Mouse (Mus musculus) kidney, adult 2 months (tissue): ENCODE results near the gene Cyb5rl. TPM values are rescaled to one million over a fixed set of nuclear protein-coding genes. Genes with fewer than 3 reads are reported as not detected.

ENCODE experiments used
- DNase-seq: peaks from one replicate; pipeline ENCODE4 v3.0.0; 2021
- H3K27ac ChIP-seq: fragments of 200-500 bp; 2 replicates; pipeline ENCODE4 v1.5.1; 2012; ENCODE audit warnings: low read depth, low read length, control low read depth, inconsistent platforms; ENCODE audit not compliant: insufficient read depth
- H3K27me3 ChIP-seq: fragments of 200-500 bp; replicated peaks from 2 replicates; pipeline ENCODE4 v1.6.1; 2012; ENCODE audit warnings: mild to moderate bottlenecking, moderate library complexity, low read length, inconsistent platforms; ENCODE audit not compliant: control insufficient read depth, insufficient read depth
- H3K36me3 ChIP-seq: fragments of 200-500 bp; 2 replicates; pipeline ENCODE4 v1.6.1; 2012; ENCODE audit warnings: mild to moderate bottlenecking, moderate library complexity, low read length, inconsistent platforms; ENCODE audit not compliant: control insufficient read depth, insufficient read depth
- H3K4me1 ChIP-seq: fragments of 200-500 bp; 2 replicates; pipeline ENCODE4 v1.6.1; 2011; ENCODE audit warnings: low read length; ENCODE audit not compliant: control insufficient read depth, insufficient read depth
- H3K4me3 ChIP-seq: fragments of 200-500 bp; 2 replicates; pipeline ENCODE4 v1.5.1; 2011; ENCODE audit warnings: mild to moderate bottlenecking, low read depth, low read length, control low read depth; ENCODE audit not compliant: insufficient read depth
- CTCF ChIP-seq: fragments of 200-500 bp; conservative IDR thresholded peaks from 2 replicates; pipeline ENCODE4 v1.5.1; 2011; ENCODE audit warnings: low read depth, mild to moderate bottlenecking, control low read depth, low read length, moderate library complexity, mixed read lengths; ENCODE audit not compliant: insufficient read depth, insufficient read length
- POLR2A ChIP-seq: fragments of 200-500 bp; IDR thresholded peaks from one replicate; pipeline ENCODE4 v1.6.1; 2011; ENCODE audit warnings: low read depth, low read length, control low read depth
- WGBS: fragments of 180-500 bp; shearing (Covaris S2); methylation state at CpG from one replicate; pipeline ENCODE4 v1.1.7; 2018; 5-methylcytosine and 5-hydroxymethylcytosine counted together
- polyA plus RNA-seq: library from polyadenylated mRNA; depleted of rRNA; stranded (reverse); fragments of >200 nt; gene quantifications from 2 replicates; pipeline ENCODE4 v1.2.3, GENCODE M21; 2012; rRNA removed

Gene Cyb5rl
- polyA plus RNA-seq, 1 experiment = 19.0 TPM

GRCm38 (mm10) chr4:107136531-107136930 is 69.7 kb downstream of the Cyb5rl start:
- Histone ChIP-seq H3K27me3 (no peaks in the 10 kb centered on the region), H3K27ac (peak overlapping the region; percentile 55; the same call in 1 of the 2 replicates), H3K4me3 (no peak overlapping the region), H3K4me1 (peaks cover 6% of the 10 kb centered on the region; the same call in 1 of the 2 replicates), H3K36me3 (peaks cover 4% of the 10 kb centered on the region)
- WGBS = 31% methylated on average over 3 of the region's 3 CpGs
- peak; percentile 77 for DNase-seq
- no peak for TF ChIP-seq POLR2A
- TF ChIP-seq CTCF = no peak

Other genes with a start within 250 kb of the Cyb5rl start
- 44.6 and 48.6 TPM in 2 replicates for gene Ssbp3, start 156.3 kb upstream of the Cyb5rl start, polyA plus RNA-seq
- 111 and 118 TPM in 2 replicates for gene Mrpl37, start 120 bp upstream of the Cyb5rl start, polyA plus RNA-seq
- gene Cdcp2, start 29.9 kb downstream of the Cyb5rl start, polyA plus RNA-seq = 0.05 TPM in 1 of 2 replicates, not detected in the other
- 447 and 474 TPM in 2 replicates for gene Tmem59, start 111.4 kb downstream of the Cyb5rl start, polyA plus RNA-seq
- gene Tceanc2, start 112.1 kb downstream of the Cyb5rl start, polyA plus RNA-seq = 8.9 and 10.0 TPM in 2 replicates
- gene Ldlrad1, start 142.2 kb downstream of the Cyb5rl start, polyA plus RNA-seq = not detected in 2 replicates
- gene Lrrc42, start 186.5 kb downstream of the Cyb5rl start, polyA plus RNA-seq = 10.5 and 11.7 TPM in 2 replicates
- 4.2 and 7.1 TPM in 2 replicates for gene Hspb11, start 186.6 kb downstream of the Cyb5rl start, polyA plus RNA-seq
- gene Dio1, start 240.2 kb downstream of the Cyb5rl start, polyA plus RNA-seq = 70.0 and 72.9 TPM in 2 replicates
- gene Yipf1, start 247.4 kb downstream of the Cyb5rl start, polyA plus RNA-seq = 55.7 and 67.6 TPM in 2 replicates